Mouse (Mus musculus) gastrocnemius, postnatal 36 days (tissue): ENCODE data around the gene Abcd1. TPM values are rescaled to one million over a fixed set of nuclear protein-coding genes. Genes with fewer than 3 reads are reported as not detected.
A peak's percentile ranks its signal among the peaks of the same experiment; 100 is the strongest.
"Not testable (repeated sequence)": the region's sequence is repeated elsewhere in the genome, so short reads cannot be mapped to it uniquely, and the experiment has no call there.

Source experiments
- DNase-seq, 2 experiments: peaks; one replicate each; pipeline ENCODE4 v3.0.0; 2022
- intact Hi-C: fragments of 180-260 bp; cut with DNase I; formaldehyde crosslinking; loops from one replicate; pipeline ENCODE4 v1.15.1; 2025
- total RNA-seq, 2 experiments: library from RNA; stranded (reverse); gene quantifications; 2 replicates each; pipeline ENCODE4 v1.2.3; 2021

The Abcd1 gene
- total RNA-seq, 2 experiments from 2014 or later, result 23.0 to 25.3 TPM

- intact Hi-C loops, result no loop called here
- no peak for DNase-seq
Measured at GRCm38 (mm10) chrX:73738155-73738554, 21.8 kb downstream of the Abcd1 start.

GRCm38 (mm10) chrX:73739151-73739550 lies 22.8 kb downstream of the Abcd1 start:
- intact Hi-C loops, result no loop called here
- no peak for DNase-seq

- intact Hi-C loops, DNase-seq: not testable (repeated sequence)
Measured at GRCm38 (mm10) chrX:73739841-73740240, 23.4 kb downstream of the Abcd1 start.

GRCm38 (mm10) chrX:73744774-73745481 lies 28.5 kb downstream of the Abcd1 start:
- no peak for DNase-seq
- intact Hi-C loops, result no loop called here

- no peak for DNase-seq
- intact Hi-C loops, result no loop called here
Measured at GRCm38 (mm10) chrX:73748977-73749376, 32.6 kb downstream of the Abcd1 start.

GRCm38 (mm10) chrX:73756334-73757140 lies 40.1 kb downstream of the Abcd1 start, which contains the start of gene Plxnb3:
Gene Plxnb3 (plus strand): TSS chrX:73757090.
- no peak for DNase-seq
- intact Hi-C loops, result no loop called here

GRCm38 (mm10) chrX:73758611-73759290 lies 42.4 kb downstream of the Abcd1 start:
- intact Hi-C loops, result no loop called here
- DNase-seq, result no peak

- intact Hi-C loops, result no loop called here
- no peak for DNase-seq
Measured at GRCm38 (mm10) chrX:73765311-73765710, 48.9 kb downstream of the Abcd1 start.

- no peak for DNase-seq
Measured at GRCm38 (mm10) chrX:73767267-73767666, 50.9 kb downstream of the Abcd1 start.

GRCm38 (mm10) chrX:73774168-73774760 lies 57.9 kb downstream of the Abcd1 start, which contains the start of gene Srpk3:
Gene Srpk3 (plus strand): TSS chrX:73774405.
- intact Hi-C loops, result no loop called here
- peak; percentile 23 to 28 for DNase-seq

More at GRCm38 (mm10) chrX:73767267-73767666, 50.9 kb downstream of the Abcd1 start:
- intact Hi-C loops, result no loop called here

GRCm38 (mm10) chrX:73774802-73775483 lies 58.5 kb downstream of the Abcd1 start:
- intact Hi-C loops, result no loop called here
- DNase-seq, result no peak

GRCm38 (mm10) chrX:73782227-73782626 lies 65.8 kb downstream of the Abcd1 start:
- intact Hi-C loops, result no loop called here
- no peak for DNase-seq

GRCm38 (mm10) chrX:73785666-73786065 lies 69.3 kb downstream of the Abcd1 start:
- no peak for DNase-seq
- intact Hi-C loops, result no loop called here

GRCm38 (mm10) chrX:73786364-73787224 lies 70.2 kb downstream of the Abcd1 start, which contains the start of the genes Idh3g and Ssr4:
Gene Idh3g (minus strand): TSS chrX:73786897.
Gene Ssr4 (plus strand): TSS chrX:73787028.
- peak; percentile 89 for DNase-seq
- intact Hi-C loops, result no loop called here

- DNase-seq, result no peak
- intact Hi-C loops, result no loop called here
Measured at GRCm38 (mm10) chrX:73787225-73787558, 70.8 kb downstream of the Abcd1 start.
